Mouse (Mus musculus): ENCODE data around the gene Nfib. TPM values are rescaled to one million over a fixed set of nuclear protein-coding genes. Genes with fewer than 3 reads are reported as not detected.

The Nfib gene
- total and polyA plus RNA-seq, 3 experiments, result 0.16 TPM; not detected in 2

DNA sequence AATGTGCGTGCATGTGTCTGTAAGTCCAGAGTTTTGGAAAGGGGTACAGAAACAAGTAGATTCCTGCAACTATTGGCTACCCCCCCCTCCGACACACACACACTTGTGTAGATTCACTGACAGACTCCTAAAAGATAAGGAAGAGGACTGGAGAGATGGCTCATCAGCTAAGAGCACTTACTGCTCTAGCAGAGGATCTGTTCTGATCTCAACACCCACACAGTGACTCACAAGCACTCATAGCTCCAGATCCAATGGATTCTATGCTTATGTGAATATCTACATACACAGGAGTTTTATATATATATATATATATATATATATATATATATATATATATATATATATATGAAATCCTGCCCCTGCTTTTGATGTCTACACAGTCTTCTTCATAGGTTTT lies 146.7 kb downstream of the Nfib start:
- H3K9me3 ChIP-seq (replicated peaks), result peaks cover 14% of the 10 kb centered on the region
- H3K36me3 ChIP-seq (replicated peaks), result no peaks in the 10 kb centered on the region
- H3K27me3 ChIP-seq (ENCODE audit: insufficient read depth, low read length), result no peaks in the 10 kb centered on the region
- no peak overlapping the region for H3K4me3 ChIP-seq (ENCODE audit: low read depth, low read length)
- TF ChIP-seq GATA1 (IDR thresholded peaks at IDR 0.05; ENCODE audit: borderline replicate concordance, low read length) (no peak), GATA2 (IDR thresholded peaks at IDR 0.05; ENCODE audit: borderline replicate concordance, low read depth, low read length) (no peak), CTCF (IDR thresholded peaks at IDR 0.05; ENCODE audit: low read depth, low read length) (no peak), TAL1 (conservative IDR thresholded peaks at IDR 0.05; ENCODE audit: low read depth, low read length) (no peak), POLR2AphosphoS5 (IDR thresholded peaks at IDR 0.05; ENCODE audit: insufficient replicate concordance, low read depth, low read length) (no peak)
- no peak for ATAC-seq (ENCODE audit: extremely low read depth, insufficient number of reproducible peaks, low FRiP score, poor library complexity, severe bottlenecking)
- DNase-seq (ENCODE audit: low spot score), result no peak
- H3K4me1 ChIP-seq (ENCODE audit: insufficient read depth, low read depth, low read length), result no peaks in the 10 kb centered on the region

DNA sequence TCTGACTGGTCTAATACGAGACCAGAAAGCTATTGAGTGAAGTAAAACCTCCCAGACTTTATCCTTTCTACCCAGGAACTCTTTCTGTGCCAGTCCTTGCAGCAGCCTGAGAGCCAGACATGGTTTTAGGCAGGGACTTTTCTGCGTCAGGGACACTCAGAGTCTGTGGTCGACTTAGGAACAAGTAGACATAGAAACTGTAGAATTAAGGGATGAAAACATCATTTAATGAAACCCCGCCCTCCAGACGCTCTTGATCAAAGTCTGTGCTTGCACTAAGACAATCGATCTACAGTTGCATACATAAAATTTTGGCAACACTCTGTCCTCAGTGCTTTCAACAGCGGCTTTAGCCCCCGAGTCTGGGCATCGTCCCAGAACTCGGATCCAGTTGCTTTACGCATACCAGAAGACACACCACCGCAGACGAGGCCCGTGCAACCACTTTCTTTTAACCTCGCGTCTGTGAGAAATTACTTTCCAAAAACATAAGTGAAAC lies 149.8 kb downstream of the Nfib start:
- DNase-seq (ENCODE audit: low spot score), result no peak
- Histone ChIP-seq H3K9me3 (replicated peaks) (peaks cover 13% of the 10 kb centered on the region), H3K4me1 (ENCODE audit: insufficient read depth, low read depth, low read length) (no peaks in the 10 kb centered on the region), H3K4me3 (ENCODE audit: low read depth, low read length) (no peak overlapping the region), H3K27me3 (ENCODE audit: insufficient read depth, low read length) (no peaks in the 10 kb centered on the region), H3K36me3 (replicated peaks) (no peaks in the 10 kb centered on the region)
- ATAC-seq (ENCODE audit: extremely low read depth, insufficient number of reproducible peaks, low FRiP score, poor library complexity, severe bottlenecking), result no peak
- TF ChIP-seq TAL1 (conservative IDR thresholded peaks at IDR 0.05; ENCODE audit: low read depth, low read length), result no peak
- no peak for TF ChIP-seq POLR2AphosphoS5 (IDR thresholded peaks at IDR 0.05; ENCODE audit: insufficient replicate concordance, low read depth, low read length)
- TF ChIP-seq CTCF (IDR thresholded peaks at IDR 0.05; ENCODE audit: low read depth, low read length), result no peak
- no peak for TF ChIP-seq GATA1 (IDR thresholded peaks at IDR 0.05; ENCODE audit: borderline replicate concordance, low read length)
- no peak for TF ChIP-seq GATA2 (IDR thresholded peaks at IDR 0.05; ENCODE audit: borderline replicate concordance, low read depth, low read length)

DNA sequence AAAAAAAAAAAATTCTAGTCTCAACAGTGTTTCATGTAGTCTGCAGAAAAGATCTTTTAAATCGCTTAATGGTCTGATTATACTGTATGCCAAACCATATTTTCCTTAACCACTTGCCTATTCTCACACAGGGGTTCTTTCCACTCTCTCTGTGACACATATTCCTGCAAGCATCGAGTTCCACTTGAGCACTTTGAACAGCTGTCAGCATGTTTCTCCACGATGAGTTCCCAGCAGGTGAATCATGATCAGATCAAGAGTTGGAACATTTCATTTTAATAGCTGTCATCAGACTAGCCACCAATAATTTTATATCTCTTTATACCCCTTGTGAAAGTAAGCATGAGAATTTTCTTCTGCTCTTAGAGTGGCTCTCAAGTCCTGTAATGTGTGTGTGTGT lies 151.9 kb downstream of the Nfib start:
- no peak for TF ChIP-seq TAL1 (conservative IDR thresholded peaks at IDR 0.05; ENCODE audit: low read depth, low read length)
- TF ChIP-seq POLR2AphosphoS5 (IDR thresholded peaks at IDR 0.05; ENCODE audit: insufficient replicate concordance, low read depth, low read length), result no peak
- TF ChIP-seq GATA1 (IDR thresholded peaks at IDR 0.05; ENCODE audit: borderline replicate concordance, low read length), result no peak
- no peak for TF ChIP-seq CTCF (IDR thresholded peaks at IDR 0.05; ENCODE audit: low read depth, low read length)
- TF ChIP-seq GATA2 (IDR thresholded peaks at IDR 0.05; ENCODE audit: borderline replicate concordance, low read depth, low read length), result no peak
- Histone ChIP-seq H3K4me3 (ENCODE audit: low read depth, low read length) (no peak overlapping the region), H3K27me3 (ENCODE audit: insufficient read depth, low read length) (no peaks in the 10 kb centered on the region), H3K9me3 (replicated peaks) (peaks cover 20% of the 10 kb centered on the region), H3K4me1 (ENCODE audit: insufficient read depth, low read depth, low read length) (no peaks in the 10 kb centered on the region), H3K36me3 (replicated peaks) (no peaks in the 10 kb centered on the region)
- ATAC-seq (ENCODE audit: extremely low read depth, insufficient number of reproducible peaks, low FRiP score, poor library complexity, severe bottlenecking), result no peak
- no peak for DNase-seq (ENCODE audit: low spot score)

GRCm38 (mm10) chr4:82552238-82552637 lies 153.3 kb downstream of the Nfib start:
- no peak overlapping the region for H3K4me3 ChIP-seq (ENCODE audit: low read depth, low read length)
- H3K36me3 ChIP-seq (replicated peaks), result no peaks in the 10 kb centered on the region
- DNase-seq (ENCODE audit: low spot score) (no peak), ATAC-seq (ENCODE audit: extremely low read depth, insufficient number of reproducible peaks, low FRiP score, poor library complexity, severe bottlenecking) (no peak)
- TF ChIP-seq GATA1 (IDR thresholded peaks at IDR 0.05; ENCODE audit: borderline replicate concordance, low read length) (no peak), CTCF (IDR thresholded peaks at IDR 0.05; ENCODE audit: low read depth, low read length) (no peak), GATA2 (IDR thresholded peaks at IDR 0.05; ENCODE audit: borderline replicate concordance, low read depth, low read length) (no peak), TAL1 (conservative IDR thresholded peaks at IDR 0.05; ENCODE audit: low read depth, low read length) (no peak), POLR2AphosphoS5 (IDR thresholded peaks at IDR 0.05; ENCODE audit: insufficient replicate concordance, low read depth, low read length) (no peak)
- H3K9me3 ChIP-seq (replicated peaks), result peaks cover 22% of the 10 kb centered on the region
- no peaks in the 10 kb centered on the region for H3K27me3 ChIP-seq (ENCODE audit: insufficient read depth, low read length)
- H3K4me1 ChIP-seq (ENCODE audit: insufficient read depth, low read depth, low read length), result no peaks in the 10 kb centered on the region

DNA sequence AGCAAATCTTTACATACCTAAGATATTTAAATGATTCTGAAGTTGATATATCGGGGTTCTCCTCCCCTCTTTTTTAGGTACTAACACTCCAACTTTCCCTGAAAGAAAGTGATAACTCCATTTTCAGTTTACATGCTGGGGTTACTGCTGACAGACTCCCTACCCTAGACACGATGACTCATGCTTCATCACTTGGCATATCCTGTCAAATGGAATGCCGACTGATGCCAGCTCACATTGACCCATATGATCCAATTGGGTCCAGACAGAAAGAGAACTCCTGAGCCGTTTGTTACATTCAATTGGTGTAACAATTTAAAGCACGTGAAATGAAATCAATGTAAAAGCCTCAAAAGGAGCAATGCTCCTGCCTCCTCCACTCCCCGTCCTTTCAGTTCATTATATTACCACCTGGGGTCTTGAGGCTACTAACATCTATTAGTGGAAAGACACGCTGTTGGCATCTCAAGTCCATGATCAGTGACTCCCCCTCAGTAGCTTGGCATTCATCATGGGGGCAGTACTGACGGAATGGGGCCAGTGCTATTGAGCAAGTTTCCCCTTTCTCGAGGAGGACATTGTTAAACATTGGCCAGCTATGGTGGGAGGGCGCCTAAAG lies 155.7 kb downstream of the Nfib start:
- peaks cover 20% of the 10 kb centered on the region for H3K9me3 ChIP-seq (replicated peaks)
- H3K4me1 ChIP-seq (ENCODE audit: insufficient read depth, low read depth, low read length), result no peaks in the 10 kb centered on the region
- no peak overlapping the region for H3K4me3 ChIP-seq (ENCODE audit: low read depth, low read length)
- ATAC-seq (ENCODE audit: extremely low read depth, insufficient number of reproducible peaks, low FRiP score, poor library complexity, severe bottlenecking) (no peak), DNase-seq (ENCODE audit: low spot score) (no peak)
- no peak for TF ChIP-seq GATA1 (IDR thresholded peaks at IDR 0.05; ENCODE audit: borderline replicate concordance, low read length)
- no peaks in the 10 kb centered on the region for H3K27me3 ChIP-seq (ENCODE audit: insufficient read depth, low read length)
- no peaks in the 10 kb centered on the region for H3K36me3 ChIP-seq (replicated peaks)

DNA sequence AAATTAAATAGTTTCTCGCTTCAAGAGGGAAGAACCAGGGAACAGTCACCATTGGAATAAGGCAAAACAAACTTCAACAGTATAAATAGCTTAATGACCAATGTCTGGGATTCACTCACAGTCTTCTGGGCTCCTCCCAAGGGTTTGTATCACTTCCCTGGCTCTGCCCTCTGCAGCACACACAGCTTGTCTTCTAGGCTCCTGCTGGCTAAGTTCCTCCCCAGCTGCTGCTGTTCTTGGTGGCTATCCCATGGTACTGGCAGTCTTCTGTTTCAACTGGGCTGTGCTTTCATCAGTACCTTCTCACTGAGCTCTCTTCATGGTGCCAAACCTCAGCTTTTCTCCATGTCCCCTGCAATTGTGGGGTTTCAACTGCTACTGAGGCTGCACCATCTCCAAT lies 157.3 kb downstream of the Nfib start:
- no peaks in the 10 kb centered on the region for H3K27me3 ChIP-seq (ENCODE audit: insufficient read depth, low read length)
- no peak for TF ChIP-seq GATA2 (IDR thresholded peaks at IDR 0.05; ENCODE audit: borderline replicate concordance, low read depth, low read length)
- no peak overlapping the region for H3K4me3 ChIP-seq (ENCODE audit: low read depth, low read length)
- no peaks in the 10 kb centered on the region for H3K36me3 ChIP-seq (replicated peaks)
- DNase-seq (ENCODE audit: low spot score) (no peak), ATAC-seq (ENCODE audit: extremely low read depth, insufficient number of reproducible peaks, low FRiP score, poor library complexity, severe bottlenecking) (no peak)
- H3K9me3 ChIP-seq (replicated peaks), result peaks cover 24% of the 10 kb centered on the region
- H3K4me1 ChIP-seq (ENCODE audit: insufficient read depth, low read depth, low read length), result no peaks in the 10 kb centered on the region

GRCm38 (mm10) chr4:82543936-82544335 lies 161.6 kb downstream of the Nfib start:
- no peak for TF ChIP-seq CTCF (IDR thresholded peaks at IDR 0.05; ENCODE audit: low read depth, low read length)
- no peak for TF ChIP-seq TAL1 (conservative IDR thresholded peaks at IDR 0.05; ENCODE audit: low read depth, low read length)
- TF ChIP-seq GATA2 (IDR thresholded peaks at IDR 0.05; ENCODE audit: borderline replicate concordance, low read depth, low read length), result no peak
- TF ChIP-seq POLR2AphosphoS5 (IDR thresholded peaks at IDR 0.05; ENCODE audit: insufficient replicate concordance, low read depth, low read length), result no peak
- TF ChIP-seq GATA1 (IDR thresholded peaks at IDR 0.05; ENCODE audit: borderline replicate concordance, low read length), result no peak
- Histone ChIP-seq H3K27me3 (ENCODE audit: insufficient read depth, low read length) (no peaks in the 10 kb centered on the region), H3K36me3 (replicated peaks) (no peaks in the 10 kb centered on the region), H3K9me3 (replicated peaks) (peaks cover 21% of the 10 kb centered on the region), H3K4me3 (ENCODE audit: low read depth, low read length) (no peak overlapping the region), H3K4me1 (ENCODE audit: insufficient read depth, low read depth, low read length) (no peaks in the 10 kb centered on the region)
- ATAC-seq (ENCODE audit: extremely low read depth, insufficient number of reproducible peaks, low FRiP score, poor library complexity, severe bottlenecking) (no peak), DNase-seq (ENCODE audit: low spot score) (no peak)

All from G1E (cell line).